Mouse (Mus musculus) splenic B cell, adult 2 months (primary cell): ENCODE results near the gene Spef1.

Experiments
- DNase-seq: peaks from one replicate; pipeline ENCODE4 v3.0.0-alpha.2; 2011; ENCODE audit warnings: low read depth, low spot score
- H3K27me3 ChIP-seq: 2 replicates; pipeline ENCODE4 v1.6.1; 2012; ENCODE audit warnings: mild to moderate bottlenecking, low read length, moderate library complexity, mixed read lengths; ENCODE audit not compliant: control insufficient read depth, poor library complexity, insufficient read depth, severe bottlenecking
- H3K36me3 ChIP-seq: 2 replicates; pipeline ENCODE4 v1.6.1; 2012; ENCODE audit warnings: mild to moderate bottlenecking, low read length, moderate library complexity, mixed read lengths; ENCODE audit not compliant: control insufficient read depth, poor library complexity, insufficient read depth, severe bottlenecking

Spef1 gene

GRCm38 (mm10) chr2:131134381-131134780, 52.7 kb downstream of the Spef1 start:
- Histone ChIP-seq H3K27me3 (no peaks in the 10 kb centered on the region), H3K36me3 (no peaks in the 10 kb centered on the region)
- DNase-seq = no peak

- H3K27me3 ChIP-seq = no peaks in the 10 kb centered on the region
- DNase-seq = no peak
- H3K36me3 ChIP-seq = no peaks in the 10 kb centered on the region
Observed at GRCm38 (mm10) chr2:131132930-131133547, 54.0 kb downstream of the Spef1 start, which contains the start of gene Gm11037. Gene Gm11037 (plus strand): TSS chr2:131133497.

DNA sequence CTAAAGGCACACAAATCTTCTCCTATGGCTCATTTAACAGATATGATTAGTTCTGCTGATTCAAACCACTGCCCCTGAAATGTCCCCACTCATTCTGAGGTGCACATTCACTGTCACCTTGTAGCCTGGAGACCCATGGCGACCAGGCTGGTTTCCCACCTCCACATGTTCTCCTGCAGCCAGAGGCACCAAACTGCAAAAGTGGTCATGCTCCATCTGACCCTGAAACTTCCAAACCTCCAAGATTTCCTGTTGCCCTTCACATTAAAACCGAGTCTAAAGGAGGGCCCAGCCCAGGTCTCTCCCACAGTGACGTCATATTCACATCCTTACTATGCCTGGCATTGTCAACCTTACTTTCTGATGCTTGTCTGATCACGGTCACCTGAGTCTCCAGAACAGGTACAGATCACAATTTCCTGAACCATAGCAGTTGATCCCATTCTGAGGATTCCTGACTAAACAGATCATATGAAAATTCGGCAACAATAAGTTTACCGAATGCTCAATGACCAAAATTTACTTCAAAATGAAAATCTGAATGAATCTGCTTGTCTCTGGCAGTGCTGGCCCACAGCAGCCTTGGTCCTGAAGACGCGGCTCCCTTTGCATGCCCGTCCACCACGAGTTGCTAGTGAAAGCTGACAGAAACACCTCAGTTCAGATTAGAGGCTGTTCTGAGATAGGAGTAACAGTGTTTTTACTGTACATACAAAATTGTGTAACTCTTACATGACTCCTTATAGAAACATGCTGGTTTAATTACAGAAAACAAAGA, 54.8 kb downstream of the Spef1 start:
- no peaks in the 10 kb centered on the region for H3K36me3 ChIP-seq
- no peaks in the 10 kb centered on the region for H3K27me3 ChIP-seq
- DNase-seq = no peak

DNA sequence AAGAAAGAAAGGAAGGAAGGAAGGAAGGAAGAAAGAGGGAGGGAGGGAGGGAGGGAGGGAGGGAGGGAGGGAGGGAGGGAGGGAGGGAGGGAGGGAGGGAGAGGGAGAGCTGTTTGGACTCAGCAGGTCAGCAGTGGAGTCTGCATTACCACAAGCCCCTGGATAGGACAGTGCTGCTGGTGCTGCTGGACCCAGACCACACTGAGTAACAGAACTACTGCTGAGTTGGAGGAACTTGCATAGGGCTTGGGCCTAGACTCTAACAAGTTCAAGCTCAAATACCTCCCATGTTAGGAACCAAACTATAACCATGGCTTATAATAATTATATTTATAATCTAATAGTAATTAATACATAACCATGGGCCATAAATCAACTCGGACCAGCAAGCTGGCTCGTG, 56.2 kb downstream of the Spef1 start:
- no peak for DNase-seq
- Histone ChIP-seq H3K27me3 (no peaks in the 10 kb centered on the region), H3K36me3 (no peaks in the 10 kb centered on the region)

- DNase-seq = no peak
- Histone ChIP-seq H3K27me3 (no peaks in the 10 kb centered on the region), H3K36me3 (no peaks in the 10 kb centered on the region)
Observed at GRCm38 (mm10) chr2:131129836-131130235, 57.2 kb downstream of the Spef1 start.

GRCm38 (mm10) chr2:131128636-131129157, 58.4 kb downstream of the Spef1 start:
- no peaks in the 10 kb centered on the region for H3K27me3 ChIP-seq
- no peak for DNase-seq
- H3K36me3 ChIP-seq = no peaks in the 10 kb centered on the region

DNA sequence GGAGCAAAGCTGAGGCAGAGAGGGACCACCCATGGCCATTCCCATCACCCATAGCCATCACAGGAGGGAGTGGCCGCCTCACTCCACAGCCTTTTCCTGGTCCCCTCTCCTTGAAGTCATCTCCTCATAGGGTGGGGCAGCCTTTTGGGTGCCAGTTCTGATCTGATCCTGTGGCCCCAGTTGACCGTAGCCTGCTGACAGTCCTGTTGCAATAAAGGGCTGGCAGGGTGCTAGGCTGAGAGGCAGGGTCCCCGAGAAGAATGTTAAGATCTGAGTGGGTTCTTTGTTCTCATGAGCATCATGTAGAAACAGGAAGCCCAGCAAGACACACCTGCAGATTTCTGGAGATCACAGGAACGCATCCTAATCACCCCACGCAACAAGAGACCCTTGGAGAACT, 58.9 kb downstream of the Spef1 start:
- DNase-seq = no peak
- Histone ChIP-seq H3K36me3 (no peaks in the 10 kb centered on the region), H3K27me3 (no peaks in the 10 kb centered on the region)

DNA sequence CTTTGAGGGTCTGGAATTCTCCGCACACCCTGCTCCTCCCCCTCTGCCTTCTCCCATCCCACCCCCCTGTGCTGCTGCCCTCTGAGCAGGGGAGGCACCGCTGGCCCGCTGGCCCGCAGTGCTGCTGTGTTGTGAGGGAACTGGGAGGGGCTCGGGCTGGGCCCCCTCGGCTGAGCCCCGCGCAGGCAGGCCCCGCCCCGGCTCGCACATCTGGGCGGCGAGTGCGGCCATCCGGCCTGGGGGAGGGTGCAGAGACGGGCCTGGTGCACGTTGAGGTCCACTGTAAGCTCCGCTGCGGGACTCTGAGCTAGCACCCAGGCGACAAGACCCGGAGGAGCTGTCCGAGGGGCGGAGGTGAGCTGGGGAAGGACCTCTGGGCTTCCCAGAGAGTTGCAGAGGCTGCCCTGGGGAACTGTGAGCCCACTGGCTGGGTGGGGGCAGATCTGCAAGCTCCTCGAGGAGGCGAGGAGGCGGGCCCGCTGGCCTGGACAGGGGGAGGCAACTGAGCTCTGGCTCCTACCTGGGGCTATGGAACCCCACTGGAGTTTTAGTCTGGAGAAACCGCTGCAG, 59.8 kb downstream of the Spef1 start, which contains the start of gene Hspa12b:
Gene Hspa12b, plus strand, starts transcription at position 120 of the 570 bp plus-strand sequence.
- H3K36me3 ChIP-seq = no peaks in the 10 kb centered on the region
- DNase-seq = peak; percentile 24
- H3K27me3 ChIP-seq = no peaks in the 10 kb centered on the region

- DNase-seq = no peak
- no peaks in the 10 kb centered on the region for H3K27me3 ChIP-seq
- H3K36me3 ChIP-seq = no peaks in the 10 kb centered on the region
Observed at GRCm38 (mm10) chr2:131125964-131126815, 60.9 kb downstream of the Spef1 start.

DNA sequence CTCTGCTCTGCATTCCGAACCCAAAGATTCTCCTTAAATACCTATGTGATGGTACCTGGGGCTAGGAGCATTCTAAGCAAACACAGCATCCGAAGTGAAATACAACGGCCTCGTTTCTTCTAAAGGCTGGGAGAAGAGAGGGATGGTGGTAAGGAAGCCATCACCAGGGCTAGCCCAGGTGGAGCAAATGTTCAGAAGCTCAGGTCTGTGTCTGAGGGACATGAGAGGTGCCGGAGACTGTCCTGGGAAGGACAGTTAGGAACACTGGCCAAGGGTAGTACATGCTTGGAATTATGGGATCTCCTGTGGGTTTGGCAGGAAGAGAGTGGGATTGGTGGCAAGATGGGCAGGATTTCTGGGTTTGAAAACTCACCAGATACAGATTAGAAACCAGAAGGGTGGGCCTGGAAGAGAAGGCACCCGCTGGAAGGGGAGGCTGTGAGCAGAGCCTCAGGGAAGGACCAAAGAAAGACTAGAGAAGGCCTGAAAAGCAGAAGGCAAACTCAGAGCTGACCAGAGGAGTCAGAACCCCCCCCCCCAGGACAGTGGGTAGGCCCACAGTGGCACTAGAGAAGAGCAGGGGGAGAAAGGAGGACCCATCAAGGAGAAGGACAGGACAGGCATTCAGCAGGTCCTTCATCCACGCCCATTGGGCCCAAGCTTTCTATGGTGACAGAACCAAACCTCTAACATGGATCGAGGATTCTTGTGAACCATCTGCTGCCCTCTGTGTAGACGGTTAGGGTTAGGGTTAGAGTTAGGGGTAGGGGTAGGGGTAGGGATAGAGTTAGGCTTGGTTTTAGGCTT, 61.7 kb downstream of the Spef1 start:
- no peak for DNase-seq
- H3K36me3 ChIP-seq = no peaks in the 10 kb centered on the region
- no peaks in the 10 kb centered on the region for H3K27me3 ChIP-seq

DNA sequence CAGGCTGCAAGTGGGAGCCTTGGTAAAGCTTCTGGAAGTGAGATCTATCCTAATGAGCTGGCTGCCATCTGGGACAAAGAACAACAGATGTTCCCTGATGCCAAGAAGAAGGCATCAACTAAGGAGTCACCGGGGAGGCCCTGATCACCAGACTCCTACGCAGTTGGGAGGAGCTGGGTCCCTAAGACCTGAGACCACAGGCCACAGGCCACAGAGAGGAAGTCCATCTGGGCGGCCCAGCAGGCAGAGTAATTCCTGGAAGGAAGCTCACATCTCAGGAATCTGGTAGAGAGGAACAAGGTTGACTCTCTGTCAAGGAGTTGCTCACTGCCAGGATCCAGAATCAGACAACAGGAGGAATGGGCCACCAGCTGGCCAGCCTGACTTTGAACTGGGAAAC, 62.9 kb downstream of the Spef1 start:
- Histone ChIP-seq H3K27me3 (no peaks in the 10 kb centered on the region), H3K36me3 (no peaks in the 10 kb centered on the region)
- DNase-seq = no peak
